Mouse (Mus musculus) embryonic facial prominence, embryonic 12.5 days (tissue): ENCODE measurements around the gene Pitpnm3. TPM values are rescaled to one million over a fixed set of nuclear protein-coding genes. Genes with fewer than 3 reads are reported as not detected.

ENCODE experiments used
- ATAC-seq: fragments of 200-750 bp; cut with Nextera tagmentation; 2 replicates; pipeline ENCODE4 v1.8.0; 2017; ENCODE audit not compliant: insufficient number of reproducible peaks, insufficient read depth, low FRiP score, low TSS enrichment
- H3K27ac ChIP-seq: fragments of 300-500 bp; sonication (generic); 2 replicates; pipeline ENCODE4 v1.5.1; 2016; ENCODE audit warnings: mild to moderate bottlenecking
- H3K27me3 ChIP-seq: fragments of 300-500 bp; sonication (generic); 2 replicates; pipeline ENCODE4 v1.6.1; 2016; ENCODE audit warnings: mild to moderate bottlenecking, moderate library complexity
- H3K36me3 ChIP-seq: fragments of 300-500 bp; sonication (generic); 2 replicates; pipeline ENCODE4 v1.6.1; 2016; ENCODE audit warnings: mild to moderate bottlenecking
- H3K4me1 ChIP-seq: fragments of 300-500 bp; sonication (generic); 2 replicates; pipeline ENCODE4 v1.6.1; 2016
- H3K4me2 ChIP-seq: fragments of 300-500 bp; sonication (generic); replicated peaks from 2 replicates; pipeline ENCODE4 v1.6.1; 2016; ENCODE audit warnings: mild to moderate bottlenecking, moderate library complexity
- H3K4me3 ChIP-seq: fragments of 300-500 bp; sonication (generic); 2 replicates; pipeline ENCODE4 v1.5.1; 2016; ENCODE audit warnings: mild to moderate bottlenecking
- H3K9ac ChIP-seq: fragments of 300-500 bp; sonication (generic); 2 replicates; pipeline ENCODE4 v1.6.1; 2016; ENCODE audit warnings: mild to moderate bottlenecking, moderate library complexity
- H3K9me3 ChIP-seq: fragments of 300-500 bp; sonication (generic); 2 replicates; pipeline ENCODE4 v1.6.1; 2016; ENCODE audit warnings: mild to moderate bottlenecking, moderate library complexity
- WGBS: fragments of 180-500 bp; shearing (Covaris S2); methylation state at CpG from one replicate; pipeline ENCODE4 v1.1.7; 2016; 5-methylcytosine and 5-hydroxymethylcytosine counted together
- polyA plus RNA-seq: library from polyadenylated mRNA; unstranded; fragments of >200 nt; fragmentation: Nextera tagmentation; extraction: Ambion mirVana; gene quantifications from 2 replicates; pipeline ENCODE4 v1.2.1, GENCODE M21; 2016

The Pitpnm3 gene
- polyA plus RNA-seq, 1 experiment from 2014 or later = 0.24 TPM

DNA sequence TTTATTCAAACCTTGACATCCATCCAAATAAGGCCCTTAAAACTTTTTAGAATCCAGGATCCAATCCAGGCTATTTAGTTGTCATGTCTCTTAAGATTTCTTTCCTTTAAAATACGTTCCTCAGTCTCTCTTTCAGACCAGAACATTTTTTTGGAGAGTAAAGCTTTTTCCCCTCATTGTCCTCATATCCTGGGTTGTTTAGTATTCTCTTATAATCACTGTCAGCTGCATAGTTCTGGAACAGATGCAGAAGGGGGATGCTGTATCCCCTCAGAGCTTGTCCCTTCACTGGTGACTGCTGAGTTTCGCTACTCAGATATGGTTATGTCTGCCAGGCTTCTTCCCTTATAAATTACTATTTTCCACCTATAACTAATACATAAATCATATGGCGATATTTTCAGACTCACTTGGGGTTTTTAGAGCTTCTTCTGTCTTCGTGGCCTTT, 20.4 kb upstream of the Pitpnm3 start:
- WGBS = 83% methylated on average over 4 of the region's 4 CpGs
- Histone ChIP-seq H3K4me3 (no peak overlapping the region), H3K4me2 (no peak overlapping the region), H3K4me1 (peaks cover 3% of the 10 kb centered on the region; the same call in 1 of the 2 replicates), H3K27me3 (no peaks in the 10 kb centered on the region), H3K27ac (no peak overlapping the region), H3K9ac (no peak overlapping the region), H3K36me3 (peaks cover 66% of the 10 kb centered on the region), H3K9me3 (no peaks in the 10 kb centered on the region)
- no peak for ATAC-seq

DNA sequence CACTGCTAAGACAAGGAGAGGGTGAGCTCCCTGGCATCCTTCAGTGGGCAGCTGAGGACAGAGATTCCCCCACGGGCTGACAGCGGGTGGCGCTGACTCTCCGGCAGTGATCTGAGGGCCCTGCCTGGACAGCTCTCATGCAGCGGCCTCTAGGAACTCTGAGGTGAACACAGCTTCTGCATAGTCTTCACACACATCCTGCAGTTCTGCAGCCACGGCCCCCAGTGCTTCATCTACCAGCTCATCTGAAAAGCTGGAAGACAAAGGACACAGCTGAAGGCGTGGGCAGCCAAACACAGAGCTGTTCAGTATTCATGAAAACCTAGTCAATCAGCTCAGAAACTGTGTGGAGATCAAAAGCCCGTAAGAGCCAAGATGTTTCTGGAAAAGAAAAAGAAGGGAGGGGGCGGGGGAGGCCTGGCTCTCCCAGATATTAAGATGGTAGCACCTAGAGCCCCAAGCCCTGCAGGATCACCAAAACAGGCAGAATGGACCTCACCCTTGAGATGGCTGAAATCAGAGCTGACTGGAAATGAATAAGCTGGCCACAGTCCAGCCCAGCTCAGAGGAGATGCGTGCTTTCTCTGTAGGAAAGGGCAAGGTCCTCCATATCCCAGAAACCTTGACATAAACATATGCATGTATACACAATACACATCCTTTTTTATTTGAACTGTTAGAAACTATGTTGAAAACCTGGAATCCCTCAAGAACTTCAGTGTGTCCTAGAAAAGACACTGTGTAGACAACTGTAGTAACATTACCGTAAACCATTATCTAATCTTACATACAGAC, 19.8 kb upstream of the Pitpnm3 start:
- no peak overlapping the region for H3K9ac ChIP-seq
- no peaks in the 10 kb centered on the region for H3K9me3 ChIP-seq
- WGBS = 81% methylated on average over 11 of the region's 11 CpGs
- peaks cover 66% of the 10 kb centered on the region for H3K36me3 ChIP-seq
- no peak overlapping the region for H3K4me3 ChIP-seq
- no peaks in the 10 kb centered on the region for H3K27me3 ChIP-seq
- H3K27ac ChIP-seq = 0 out of 2 replicates have a peak overlapping the region, but pooled peaks have one; percentile 36
- H3K4me1 ChIP-seq = peaks cover 3% of the 10 kb centered on the region; the same call in 1 of the 2 replicates
- H3K4me2 ChIP-seq = no peak overlapping the region
- no peak for ATAC-seq

DNA sequence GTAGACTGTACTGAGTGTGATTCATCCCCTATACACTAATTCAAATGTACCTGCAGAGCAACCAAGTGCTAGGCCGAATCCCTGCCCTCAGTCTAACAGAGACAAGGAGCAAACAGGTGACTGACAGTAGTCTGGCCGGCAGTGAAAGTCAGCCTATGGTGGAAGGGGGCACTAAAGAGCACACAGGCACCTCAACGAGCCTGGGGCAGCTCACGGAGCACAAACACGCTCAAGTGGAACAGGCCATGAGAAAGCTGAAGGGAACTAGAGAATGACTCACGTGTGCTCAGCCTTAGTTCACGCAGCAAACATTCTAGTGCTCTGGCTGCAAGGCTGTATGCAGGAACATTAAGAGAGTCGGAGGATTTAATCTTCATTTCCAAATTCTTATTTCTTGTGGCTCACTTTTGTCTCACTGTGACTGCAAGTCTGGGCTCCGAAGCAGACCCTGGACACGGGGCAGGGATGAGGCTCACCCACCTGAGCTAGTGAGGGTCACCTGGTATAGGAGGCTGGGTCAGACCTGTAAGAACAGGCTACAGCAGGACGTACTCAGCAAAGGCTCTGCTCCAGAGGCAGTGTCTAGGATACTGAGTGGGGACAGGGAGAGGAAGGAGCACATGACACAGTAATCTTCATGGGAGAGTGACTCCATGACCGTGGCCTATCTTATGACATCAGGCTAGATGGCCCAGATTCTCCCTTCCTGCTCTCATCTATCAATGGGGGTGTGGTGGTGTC, 17.7 kb upstream of the Pitpnm3 start:
- peaks cover 46% of the 10 kb centered on the region for H3K36me3 ChIP-seq
- 82% methylated on average over 12 of the region's 12 CpGs for WGBS

DNA sequence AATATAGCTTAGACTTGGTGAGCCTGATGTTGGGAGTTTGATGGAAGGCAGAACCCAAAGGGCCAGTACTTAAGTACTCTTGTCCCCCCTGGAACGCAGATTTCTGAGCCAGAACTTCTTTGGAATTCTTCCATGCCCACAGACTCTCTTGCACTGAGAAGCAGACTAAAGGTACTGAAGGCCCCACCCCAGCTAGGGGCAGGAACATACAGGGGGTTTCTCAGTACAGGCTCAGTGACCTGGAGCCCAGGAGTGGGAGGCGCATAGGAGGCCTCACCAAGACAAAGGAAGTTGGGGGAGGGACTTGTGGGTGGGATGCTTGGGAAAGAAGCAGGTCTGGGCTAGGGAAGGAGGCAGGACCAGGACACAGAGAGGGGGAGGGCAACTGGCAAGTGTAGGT, 15.5 kb upstream of the Pitpnm3 start:
- Histone ChIP-seq H3K4me2 (no peak overlapping the region), H3K4me1 (peaks cover 3% of the 10 kb centered on the region; the same call in 1 of the 2 replicates), H3K36me3 (peaks cover 29% of the 10 kb centered on the region; the same call in 1 of the 2 replicates), H3K27me3 (no peaks in the 10 kb centered on the region), H3K4me3 (no peak overlapping the region), H3K9me3 (no peaks in the 10 kb centered on the region), H3K9ac (no peak overlapping the region), H3K27ac (peak overlapping the region; percentile 17; the same call in 1 of the 2 replicates)
- ATAC-seq = no peak
- WGBS = 51% methylated on average over 2 of the region's 2 CpGs

More for the DNA sequence above, 17.7 kb upstream of the Pitpnm3 start:
- Histone ChIP-seq H3K4me2 (no peak overlapping the region), H3K27me3 (no peaks in the 10 kb centered on the region), H3K9ac (no peak overlapping the region), H3K4me1 (peaks cover 3% of the 10 kb centered on the region; the same call in 1 of the 2 replicates), H3K9me3 (no peaks in the 10 kb centered on the region), H3K27ac (no peak overlapping the region), H3K4me3 (no peak overlapping the region)
- ATAC-seq = no peak

DNA sequence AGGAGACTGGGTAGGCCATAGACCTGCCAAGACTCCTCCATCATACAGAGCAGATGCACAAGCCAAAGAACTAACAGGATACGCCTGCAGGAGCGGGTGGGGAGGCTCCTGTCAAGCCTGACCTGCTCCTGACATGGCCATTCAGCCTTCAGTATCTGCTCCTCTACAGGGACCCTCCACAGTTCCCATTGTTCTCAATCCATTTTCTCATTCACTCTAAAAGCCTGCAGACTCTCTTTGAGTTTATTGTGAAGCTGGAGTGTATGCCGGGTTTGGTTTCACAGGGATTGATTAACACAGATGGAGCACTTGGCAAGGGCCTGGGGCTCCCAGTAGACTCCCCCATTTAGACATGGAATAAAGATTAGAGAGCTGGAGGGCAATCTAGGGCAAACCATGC, 12.3 kb upstream of the Pitpnm3 start:
- no peak for ATAC-seq
- Histone ChIP-seq H3K4me3 (no peak overlapping the region), H3K4me2 (no peak overlapping the region), H3K36me3 (peaks cover 5% of the 10 kb centered on the region; the same call in 1 of the 2 replicates), H3K9me3 (no peaks in the 10 kb centered on the region), H3K27ac (no peak overlapping the region), H3K9ac (no peak overlapping the region), H3K27me3 (peaks cover 5% of the 10 kb centered on the region; the same call in 1 of the 2 replicates), H3K4me1 (peaks cover 4% of the 10 kb centered on the region; the same call in 1 of the 2 replicates)
- WGBS = 42% methylated on average over 3 of the region's 3 CpGs

DNA sequence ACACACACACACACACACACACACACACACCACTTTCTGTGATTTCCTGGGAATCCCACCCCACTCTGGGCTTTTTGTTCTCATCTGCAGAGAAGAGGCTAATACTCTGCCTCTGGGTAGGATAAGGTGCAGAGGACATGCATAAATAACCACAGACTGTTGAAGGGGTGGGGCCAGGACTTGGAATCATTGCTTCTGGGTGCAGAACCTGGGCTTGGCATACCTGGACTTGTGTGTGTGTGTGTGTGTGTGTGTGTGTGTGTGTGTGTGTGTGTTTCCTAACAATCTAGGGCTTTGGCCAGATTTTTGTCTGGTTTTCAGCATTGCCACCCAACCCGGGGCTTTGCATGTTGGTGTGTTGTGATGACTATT, 10.3 kb upstream of the Pitpnm3 start:
- no peak overlapping the region for H3K9ac ChIP-seq
- ATAC-seq = no peak
- H3K9me3 ChIP-seq = no peaks in the 10 kb centered on the region
- H3K36me3 ChIP-seq = no peaks in the 10 kb centered on the region
- no peak overlapping the region for H3K4me3 ChIP-seq
- H3K27ac ChIP-seq = no peak overlapping the region
- no peak overlapping the region for H3K4me2 ChIP-seq
- 0 out of 2 replicates have a peak, but pooled peaks cover 5% of the 10 kb centered on the region for H3K4me1 ChIP-seq
- WGBS = 75% methylated on average over 1 of the region's 1 CpGs
- peaks cover 5% of the 10 kb centered on the region; the same call in 1 of the 2 replicates for H3K27me3 ChIP-seq

DNA sequence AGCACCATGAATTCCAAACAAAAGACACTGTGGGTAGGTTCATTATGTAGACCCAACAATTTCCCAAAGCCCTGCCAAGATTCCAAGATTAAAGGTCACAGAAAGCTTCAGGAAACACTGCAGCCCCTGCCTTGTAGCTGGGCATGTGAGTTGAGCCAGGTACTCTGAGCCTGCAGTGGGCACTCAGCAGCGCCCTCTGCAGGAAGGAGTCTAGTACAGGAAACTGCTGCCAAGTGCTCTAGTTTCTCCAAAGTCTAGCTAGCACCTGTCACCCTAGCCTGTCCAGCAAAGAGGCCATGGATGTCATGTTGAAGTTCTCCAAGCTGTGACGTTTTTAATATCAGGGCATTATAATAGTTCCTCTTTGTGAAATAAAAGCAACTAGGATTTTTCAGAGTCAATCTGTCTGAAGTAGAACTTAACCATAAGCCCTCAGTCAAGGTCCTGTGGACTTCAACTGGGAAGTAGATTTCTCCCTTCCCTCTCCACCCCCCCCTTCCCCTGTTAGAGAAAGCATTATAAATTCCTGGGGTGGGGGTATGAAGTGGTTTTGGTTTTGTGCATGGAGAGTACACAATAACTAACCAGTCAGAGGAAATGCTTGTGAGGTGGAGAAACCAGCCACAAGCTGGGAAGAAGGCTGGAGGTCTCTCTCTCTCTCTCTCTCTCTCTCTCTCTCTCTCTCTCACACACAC, 9.8 kb upstream of the Pitpnm3 start:
- Histone ChIP-seq H3K9ac (no peak overlapping the region), H3K9me3 (no peaks in the 10 kb centered on the region), H3K36me3 (no peaks in the 10 kb centered on the region), H3K27me3 (peaks cover 5% of the 10 kb centered on the region; the same call in 1 of the 2 replicates), H3K4me1 (0 out of 2 replicates have a peak, but pooled peaks cover 5% of the 10 kb centered on the region), H3K4me2 (no peak overlapping the region), H3K27ac (no peak overlapping the region), H3K4me3 (no peak overlapping the region)
- WGBS = 19% methylated on average over 2 of the region's 2 CpGs
- ATAC-seq = no peak

DNA sequence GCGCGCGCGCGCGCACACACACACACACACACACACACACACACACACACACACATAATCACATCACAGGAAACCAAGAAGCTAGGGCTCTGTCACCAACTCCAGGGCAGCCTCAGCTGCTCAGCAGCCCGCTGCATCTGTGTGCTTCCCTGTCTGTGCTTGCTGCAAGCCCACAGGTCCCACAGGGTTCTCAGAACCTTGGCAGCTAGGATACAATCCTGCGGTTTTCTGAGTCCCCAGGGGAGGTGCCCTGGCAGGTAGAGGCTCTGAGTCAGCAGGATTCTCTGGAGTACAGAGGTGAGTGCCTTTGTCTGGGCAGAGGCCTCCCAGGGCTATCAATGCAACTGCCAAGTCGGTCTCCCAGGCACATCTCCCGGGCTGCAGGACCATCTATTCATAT, 7.3 kb upstream of the Pitpnm3 start:
- H3K27ac ChIP-seq = no peak overlapping the region
- 37% methylated on average over 10 of the region's 10 CpGs for WGBS

DNA sequence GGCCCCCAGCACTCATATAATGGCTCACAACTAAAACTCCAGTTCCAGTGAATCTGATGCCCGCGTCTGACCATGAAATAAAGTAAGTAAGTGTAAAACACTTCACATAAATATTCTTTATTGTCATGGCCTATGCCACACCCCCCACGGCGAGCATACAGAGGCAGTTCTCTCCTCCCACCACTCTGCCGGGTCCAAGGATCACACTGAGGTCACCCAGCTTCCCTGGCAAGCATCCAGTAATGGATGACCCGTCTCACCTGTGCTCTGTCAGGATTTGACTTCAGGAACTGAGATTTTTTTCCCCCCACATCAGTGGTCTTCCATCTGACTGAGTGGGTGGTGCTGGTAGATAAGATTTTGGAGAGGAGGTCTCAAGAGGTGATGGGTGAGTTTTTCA, 4.6 kb upstream of the Pitpnm3 start:
- Histone ChIP-seq H3K4me2 (no peak overlapping the region), H3K9me3 (no peaks in the 10 kb centered on the region), H3K27me3 (peaks cover 41% of the 10 kb centered on the region), H3K27ac (no peak overlapping the region), H3K9ac (no peak overlapping the region), H3K4me3 (no peak overlapping the region), H3K36me3 (no peaks in the 10 kb centered on the region), H3K4me1 (peaks cover 7% of the 10 kb centered on the region; the same call in 1 of the 2 replicates)
- WGBS = 61% methylated on average over 6 of the region's 6 CpGs
- no peak for ATAC-seq

More for the DNA sequence above, 7.3 kb upstream of the Pitpnm3 start:
- Histone ChIP-seq H3K9me3 (no peaks in the 10 kb centered on the region), H3K4me1 (0 out of 2 replicates have a peak, but pooled peaks cover 5% of the 10 kb centered on the region), H3K4me2 (no peak overlapping the region), H3K9ac (no peak overlapping the region), H3K27me3 (peaks cover 14% of the 10 kb centered on the region), H3K36me3 (no peaks in the 10 kb centered on the region), H3K4me3 (no peak overlapping the region)
- ATAC-seq = no peak

DNA sequence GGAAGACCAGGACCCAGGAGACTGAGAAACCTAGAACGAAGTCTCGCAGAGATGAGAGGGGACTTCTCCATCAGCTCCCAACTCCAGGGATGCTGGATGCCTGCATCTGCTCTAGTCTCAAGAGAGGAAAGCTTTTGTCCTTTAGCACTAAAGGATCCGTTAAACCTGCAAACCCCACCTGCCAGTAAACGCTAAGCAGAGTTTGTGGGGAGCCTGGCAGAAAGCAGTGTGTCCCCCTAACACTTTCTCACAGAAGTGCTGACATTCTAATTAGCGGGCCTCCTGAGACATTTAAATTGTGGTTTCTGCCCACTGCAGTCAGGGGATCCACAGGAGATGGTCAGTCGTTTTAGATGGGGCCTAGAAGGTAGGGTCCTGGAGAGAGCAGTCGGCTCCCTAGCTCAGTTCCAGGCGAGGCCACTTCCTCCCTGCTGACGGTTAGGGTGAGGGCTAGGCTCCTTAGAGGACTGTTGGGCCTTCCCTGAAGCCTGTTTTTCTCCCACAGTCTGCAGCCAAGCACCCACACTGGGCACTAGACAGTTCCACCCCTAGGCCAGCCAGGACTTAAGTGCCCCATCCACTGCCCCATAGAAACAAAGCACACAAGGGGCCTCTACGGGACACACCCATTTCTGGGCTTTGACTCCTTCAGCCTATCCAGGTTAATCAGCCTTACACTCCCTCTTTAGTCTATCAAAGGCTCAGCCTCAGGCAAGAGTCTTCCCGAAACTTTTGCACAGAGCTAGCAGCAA, 829 bp upstream of the Pitpnm3 start:
- Histone ChIP-seq H3K4me1 (peaks cover 21% of the 10 kb centered on the region), H3K27ac (no peak overlapping the region), H3K9ac (peak overlapping the region; percentile 70), H3K4me3 (peak overlapping the region; percentile 60), H3K36me3 (no peaks in the 10 kb centered on the region), H3K9me3 (no peaks in the 10 kb centered on the region), H3K4me2 (peak overlapping the region; percentile 99), H3K27me3 (peaks cover 67% of the 10 kb centered on the region)
- WGBS = 14% methylated on average over 11 of the region's 11 CpGs
- ATAC-seq = no peak
